Mouse (Mus musculus): ENCODE data around the gene Dcdc2a. TPM values are rescaled to one million over a fixed set of nuclear protein-coding genes. Genes with fewer than 3 reads are reported as not detected.

The Dcdc2a gene
- not detected in 2 replicates for polyA plus RNA-seq (2012; ENCODE audit: insufficient read depth, insufficient read length, missing spikeins)

- peak within 1 kb of the TSS; percentile 39 for H3K4me3 ChIP-seq (ENCODE audit: insufficient read depth, low read depth, low read length)
- H3K4me1 ChIP-seq (ENCODE audit: control insufficient read depth, insufficient read depth, insufficient read length, low read length), result 0 out of 2 replicates have a peak, but pooled peaks cover 3% of the 10 kb centered on the region
- H3K27ac ChIP-seq (replicated peaks; ENCODE audit: low read depth, low read length), result no peak within 1 kb of the TSS
These were observed at the start of gene Dcdc2a for GRCm38 (mm10) chr13:25055873-25056667. Gene Dcdc2a, plus strand, starts transcription at chr13:25056004.

- Histone ChIP-seq H3K4me3 (ENCODE audit: insufficient read depth, low read depth, low read length) (no peak overlapping the region), H3K27ac (replicated peaks; ENCODE audit: low read depth, low read length) (no peak overlapping the region), H3K4me1 (ENCODE audit: control insufficient read depth, insufficient read depth, insufficient read length, low read length) (no peaks in the 10 kb centered on the region)
These were observed 48.7 kb upstream of the Dcdc2a start for GRCm38 (mm10) chr13:25007115-25007514.

GRCm38 (mm10) chr13:25018316-25018715 lies 37.5 kb upstream of the Dcdc2a start:
- 0 out of 2 replicates have a peak overlapping the region, but pooled peaks have one; percentile 11 for H3K4me3 ChIP-seq (ENCODE audit: insufficient read depth, low read depth, low read length)
- H3K27ac ChIP-seq (replicated peaks; ENCODE audit: low read depth, low read length), result no peak overlapping the region

GRCm38 (mm10) chr13:25019793-25020539 lies 35.8 kb upstream of the Dcdc2a start, which contains the start of gene Mrs2:
Gene Mrs2, minus strand, starts transcription at chr13:25020379.
- H3K27ac ChIP-seq (replicated peaks; ENCODE audit: low read depth, low read length), result peak within 1 kb of the TSS; percentile 84
- peaks cover 10% of the 10 kb centered on the region for H3K4me1 ChIP-seq (ENCODE audit: control insufficient read depth, insufficient read depth, insufficient read length, low read length)
- peak within 1 kb of the TSS; percentile 86 for H3K4me3 ChIP-seq (ENCODE audit: insufficient read depth, low read depth, low read length)

More at GRCm38 (mm10) chr13:25018316-25018715, 37.5 kb upstream of the Dcdc2a start:
- peaks cover 10% of the 10 kb centered on the region for H3K4me1 ChIP-seq (ENCODE audit: control insufficient read depth, insufficient read depth, insufficient read length, low read length)

- Histone ChIP-seq H3K4me3 (ENCODE audit: insufficient read depth, low read depth, low read length) (peak overlapping the region; percentile 86), H3K27ac (replicated peaks; ENCODE audit: low read depth, low read length) (peak overlapping the region; percentile 84), H3K4me1 (ENCODE audit: control insufficient read depth, insufficient read depth, insufficient read length, low read length) (peaks cover 10% of the 10 kb centered on the region)
These were observed 35.3 kb upstream of the Dcdc2a start for GRCm38 (mm10) chr13:25020540-25020892.

GRCm38 (mm10) chr13:25022386-25022785 lies 33.4 kb upstream of the Dcdc2a start:
- H3K4me1 ChIP-seq (ENCODE audit: control insufficient read depth, insufficient read depth, insufficient read length, low read length), result peaks cover 10% of the 10 kb centered on the region
- no peak overlapping the region for H3K4me3 ChIP-seq (ENCODE audit: insufficient read depth, low read depth, low read length)
- H3K27ac ChIP-seq (replicated peaks; ENCODE audit: low read depth, low read length), result no peak overlapping the region

- Histone ChIP-seq H3K4me1 (ENCODE audit: control insufficient read depth, insufficient read depth, insufficient read length, low read length) (peaks cover 10% of the 10 kb centered on the region), H3K4me3 (ENCODE audit: insufficient read depth, low read depth, low read length) (no peak overlapping the region), H3K27ac (replicated peaks; ENCODE audit: low read depth, low read length) (no peak overlapping the region)
These were observed 32.7 kb upstream of the Dcdc2a start for GRCm38 (mm10) chr13:25023129-25023528.

- Histone ChIP-seq H3K27ac (replicated peaks; ENCODE audit: low read depth, low read length) (no peak overlapping the region), H3K4me1 (ENCODE audit: control insufficient read depth, insufficient read depth, insufficient read length, low read length) (no peaks in the 10 kb centered on the region), H3K4me3 (ENCODE audit: insufficient read depth, low read depth, low read length) (no peak overlapping the region)
These were observed 31.1 kb upstream of the Dcdc2a start for GRCm38 (mm10) chr13:25024655-25025054.

GRCm38 (mm10) chr13:25026409-25027113 lies 29.2 kb upstream of the Dcdc2a start:
- no peaks in the 10 kb centered on the region for H3K4me1 ChIP-seq (ENCODE audit: control insufficient read depth, insufficient read depth, insufficient read length, low read length)
- no peak overlapping the region for H3K27ac ChIP-seq (replicated peaks; ENCODE audit: low read depth, low read length)
- no peak overlapping the region for H3K4me3 ChIP-seq (ENCODE audit: insufficient read depth, low read depth, low read length)

- Histone ChIP-seq H3K4me3 (ENCODE audit: insufficient read depth, low read depth, low read length) (no peak overlapping the region), H3K27ac (replicated peaks; ENCODE audit: low read depth, low read length) (no peak overlapping the region), H3K4me1 (ENCODE audit: control insufficient read depth, insufficient read depth, insufficient read length, low read length) (no peaks in the 10 kb centered on the region)
These were observed 28.7 kb upstream of the Dcdc2a start for GRCm38 (mm10) chr13:25027114-25027425.

- Histone ChIP-seq H3K4me3 (ENCODE audit: insufficient read depth, low read depth, low read length) (no peak overlapping the region), H3K27ac (replicated peaks; ENCODE audit: low read depth, low read length) (no peak overlapping the region), H3K4me1 (ENCODE audit: control insufficient read depth, insufficient read depth, insufficient read length, low read length) (no peaks in the 10 kb centered on the region)
These were observed 16.3 kb upstream of the Dcdc2a start for GRCm38 (mm10) chr13:25039488-25039887.

GRCm38 (mm10) chr13:25052671-25053070 lies 3.1 kb upstream of the Dcdc2a start:
- Histone ChIP-seq H3K4me3 (ENCODE audit: insufficient read depth, low read depth, low read length) (no peak overlapping the region), H3K4me1 (ENCODE audit: control insufficient read depth, insufficient read depth, insufficient read length, low read length) (0 out of 2 replicates have a peak, but pooled peaks cover 3% of the 10 kb centered on the region), H3K27ac (replicated peaks; ENCODE audit: low read depth, low read length) (no peak overlapping the region)

GRCm38 (mm10) chr13:25055111-25055554 lies 671 bp upstream of the Dcdc2a start:
- Histone ChIP-seq H3K4me1 (ENCODE audit: control insufficient read depth, insufficient read depth, insufficient read length, low read length) (0 out of 2 replicates have a peak, but pooled peaks cover 3% of the 10 kb centered on the region), H3K4me3 (ENCODE audit: insufficient read depth, low read depth, low read length) (peak overlapping the region; percentile 39; the same call in 1 of the 2 replicates), H3K27ac (replicated peaks; ENCODE audit: low read depth, low read length) (no peak overlapping the region)

- no peak overlapping the region for H3K4me3 ChIP-seq (ENCODE audit: insufficient read depth, low read depth, low read length)
- no peak overlapping the region for H3K27ac ChIP-seq (replicated peaks; ENCODE audit: low read depth, low read length)
- H3K4me1 ChIP-seq (ENCODE audit: control insufficient read depth, insufficient read depth, insufficient read length, low read length), result no peaks in the 10 kb centered on the region
These were observed 10.9 kb downstream of the Dcdc2a start for GRCm38 (mm10) chr13:25066659-25067058.

- no peak overlapping the region for H3K27ac ChIP-seq (replicated peaks; ENCODE audit: low read depth, low read length)
- no peak overlapping the region for H3K4me3 ChIP-seq (ENCODE audit: insufficient read depth, low read depth, low read length)
- no peaks in the 10 kb centered on the region for H3K4me1 ChIP-seq (ENCODE audit: control insufficient read depth, insufficient read depth, insufficient read length, low read length)
These were observed 11.4 kb downstream of the Dcdc2a start for GRCm38 (mm10) chr13:25067183-25067582.

Data from brown adipose tissue, adult 24 weeks (tissue).